Mouse (Mus musculus) testis, adult 2 months (tissue): ENCODE results near the gene Spaca4. TPM values are rescaled to one million over a fixed set of nuclear protein-coding genes. Genes with fewer than 3 reads are reported as not detected.

Source experiments
- H3K27ac ChIP-seq: fragments of 200-500 bp; 2 replicates; pipeline ENCODE4 v1.5.1; 2012; ENCODE audit warnings: low read depth, low read length; ENCODE audit not compliant: control insufficient read depth, insufficient read depth
- H3K27me3 ChIP-seq: fragments of 200-500 bp; 2 replicates; pipeline ENCODE4 v1.6.1; 2012; ENCODE audit warnings: mild to moderate bottlenecking, low read length, moderate library complexity; ENCODE audit not compliant: control insufficient read depth, insufficient read depth
- H3K36me3 ChIP-seq: fragments of 200-500 bp; 2 replicates; pipeline ENCODE4 v1.6.1; 2012; ENCODE audit warnings: mild to moderate bottlenecking, low read length; ENCODE audit not compliant: control insufficient read depth, insufficient read depth
- H3K4me1 ChIP-seq: fragments of 200-500 bp; 2 replicates; pipeline ENCODE4 v1.6.1; 2012; ENCODE audit warnings: low read length; ENCODE audit not compliant: control insufficient read depth, insufficient read depth
- H3K4me3 ChIP-seq: fragments of 200-500 bp; 2 replicates; pipeline ENCODE4 v1.5.1; 2012; ENCODE audit warnings: low read depth, mild to moderate bottlenecking, low read length, moderate library complexity, mixed read lengths; ENCODE audit not compliant: control insufficient read depth
- CTCF ChIP-seq: fragments of 200-500 bp; IDR thresholded peaks from 2 replicates; pipeline ENCODE4 v1.5.1; 2012; ENCODE audit warnings: low read depth, mild to moderate bottlenecking, inconsistent platforms, low read length, moderate library complexity; ENCODE audit not compliant: control insufficient read depth, insufficient read depth, insufficient replicate concordance
- POLR2A ChIP-seq: fragments of 200-500 bp; IDR thresholded peaks from 2 replicates; pipeline ENCODE4 v1.6.1; 2012; ENCODE audit warnings: low read depth, mild to moderate bottlenecking, inconsistent platforms, low read length, moderate library complexity; ENCODE audit not compliant: control insufficient read depth
- polyA plus RNA-seq: library from polyadenylated mRNA; depleted of rRNA; stranded (reverse); fragments of >200 nt; gene quantifications from 2 replicates; pipeline ENCODE4 v1.2.3, GENCODE M21; 2012

Spaca4 gene
- polyA plus RNA-seq, 1 experiment = 614 TPM

- H3K27ac ChIP-seq = peak overlapping the region; percentile 19; the same call in 1 of the 2 replicates
- peaks cover 4% of the 10 kb centered on the region for H3K36me3 ChIP-seq
- H3K4me1 ChIP-seq = peaks cover 31% of the 10 kb centered on the region
- no peak overlapping the region for H3K4me3 ChIP-seq
- H3K27me3 ChIP-seq = no peaks in the 10 kb centered on the region
- TF ChIP-seq CTCF (no peak), POLR2A (no peak)
These were observed 12.2 kb downstream of the Spaca4 start for GRCm38 (mm10) chr7:45713396-45713795.

GRCm38 (mm10) chr7:45712022-45712757 lies 13.4 kb downstream of the Spaca4 start:
- Histone ChIP-seq H3K4me3 (peak overlapping the region; percentile 14; the same call in 1 of the 2 replicates), H3K4me1 (peaks cover 42% of the 10 kb centered on the region), H3K27me3 (no peaks in the 10 kb centered on the region), H3K27ac (peak overlapping the region; percentile 47), H3K36me3 (peaks cover 4% of the 10 kb centered on the region)
- no peak for TF ChIP-seq CTCF
- no peak for TF ChIP-seq POLR2A

- TF ChIP-seq CTCF = no peak
- TF ChIP-seq POLR2A = no peak
- Histone ChIP-seq H3K36me3 (peaks cover 4% of the 10 kb centered on the region), H3K27ac (peak overlapping the region; percentile 26; the same call in 1 of the 2 replicates), H3K27me3 (no peaks in the 10 kb centered on the region), H3K4me1 (peaks cover 47% of the 10 kb centered on the region), H3K4me3 (no peak overlapping the region; the same call in 1 of the 2 replicates)
These were observed 14.1 kb downstream of the Spaca4 start for GRCm38 (mm10) chr7:45711316-45712021.

GRCm38 (mm10) chr7:45710477-45711191 lies 15.0 kb downstream of the Spaca4 start:
- no peak overlapping the region for H3K4me3 ChIP-seq
- no peaks in the 10 kb centered on the region for H3K27me3 ChIP-seq
- peaks cover 4% of the 10 kb centered on the region for H3K36me3 ChIP-seq
- TF ChIP-seq CTCF (no peak), POLR2A (peak; percentile 30)
- H3K27ac ChIP-seq = no peak overlapping the region
- H3K4me1 ChIP-seq = peaks cover 51% of the 10 kb centered on the region

- H3K36me3 ChIP-seq = peaks cover 4% of the 10 kb centered on the region
- no peak overlapping the region for H3K4me3 ChIP-seq
- peaks cover 57% of the 10 kb centered on the region for H3K4me1 ChIP-seq
- no peaks in the 10 kb centered on the region for H3K27me3 ChIP-seq
- no peak for TF ChIP-seq CTCF
- peak; percentile 2; the same call in 1 of the 2 replicates for TF ChIP-seq POLR2A
- no peak overlapping the region; the same call in 1 of the 2 replicates for H3K27ac ChIP-seq
These were observed 15.8 kb downstream of the Spaca4 start for GRCm38 (mm10) chr7:45709677-45710355.

GRCm38 (mm10) chr7:45709036-45709435 lies 16.6 kb downstream of the Spaca4 start:
- H3K36me3 ChIP-seq = peaks cover 4% of the 10 kb centered on the region
- no peaks in the 10 kb centered on the region for H3K27me3 ChIP-seq
- TF ChIP-seq POLR2A (no peak), CTCF (no peak)
- H3K4me1 ChIP-seq = peaks cover 57% of the 10 kb centered on the region
- peak overlapping the region; percentile 28; the same call in 1 of the 2 replicates for H3K4me3 ChIP-seq
- H3K27ac ChIP-seq = no peak overlapping the region; the same call in 1 of the 2 replicates
